Mouse (Mus musculus): ENCODE measurements around the gene Gm47289. TPM values are rescaled to one million over a fixed set of nuclear protein-coding genes. Genes with fewer than 3 reads are reported as not detected.

Gm47289 gene
- total RNA-seq, 1 experiment, result not detected

- TF ChIP-seq HCFC1 (IDR thresholded peaks at IDR 0.05; ENCODE audit: borderline replicate concordance, insufficient read depth, low read length), result no peak
- TF ChIP-seq CHD2 (IDR thresholded peaks at IDR 0.05; ENCODE audit: low read depth, low read length), result no peak
- no peak for TF ChIP-seq ZNF384 (IDR thresholded peaks at IDR 0.05; ENCODE audit: low read depth, low read length)
- no peak for DNase-seq (ENCODE audit: low read depth, low spot score)
Measured at GRCm38 (mm10) chr9:119206666-119207065, 47.7 kb downstream of the Gm47289 start.

GRCm38 (mm10) chr9:119207113-119207512 is 48.2 kb downstream of the Gm47289 start:
- in situ Hi-C loops (cut with MboI; ENCODE audit: low sequenced_read_pairs in 2 of 2, unreplicated experiment in 2 of 2), result no loop called here
- Histone ChIP-seq H3K9me3 (ENCODE audit: control insufficient read depth, insufficient read depth, low read depth, low read length) (no peaks in the 10 kb centered on the region), H3K36me3 (ENCODE audit: control insufficient read depth, insufficient read depth, low read length, poor library complexity, severe bottlenecking) (no peaks in the 10 kb centered on the region), H3K9ac (ENCODE audit: insufficient read depth, low read depth, low read length, poor library complexity, severe bottlenecking) (no peak overlapping the region), H3K4me1 (ENCODE audit: control insufficient read depth in 2 of 2, insufficient read depth in 2 of 2, low read length in 2 of 2, poor library complexity in 1 of 2) (no peaks in the 10 kb centered on the region), H3K27ac (ENCODE audit: insufficient read depth, low read depth, low read length, poor library complexity, severe bottlenecking) (no peak overlapping the region), H3K4me3 (ENCODE audit: insufficient read depth in 1 of 2, low read depth in 1 of 2, low read length in 2 of 2, poor library complexity in 1 of 2, severe bottlenecking in 1 of 2) (no peak overlapping the region)
- TF ChIP-seq MAFK (IDR thresholded peaks at IDR 0.05; ENCODE audit: insufficient read depth, low read depth, low read length), result no peak
- TF ChIP-seq HCFC1 (IDR thresholded peaks at IDR 0.05; ENCODE audit: borderline replicate concordance, insufficient read depth, low read length), result no peak
- TF ChIP-seq CHD2 (IDR thresholded peaks at IDR 0.05; ENCODE audit: low read depth, low read length), result no peak
- TF ChIP-seq ZC3H11A (IDR thresholded peaks at IDR 0.05; ENCODE audit: borderline replicate concordance, low read depth, low read length), result no peak
- no peak for TF ChIP-seq ZNF384 (IDR thresholded peaks at IDR 0.05; ENCODE audit: low read depth, low read length)
- no peak for DNase-seq (ENCODE audit: low read depth, low spot score)

More at GRCm38 (mm10) chr9:119206666-119207065, 47.7 kb downstream of the Gm47289 start:
- no peak overlapping the region for H3K9ac ChIP-seq (ENCODE audit: insufficient read depth, low read depth, low read length, poor library complexity, severe bottlenecking)
- H3K36me3 ChIP-seq (ENCODE audit: control insufficient read depth, insufficient read depth, low read length, poor library complexity, severe bottlenecking), result no peaks in the 10 kb centered on the region
- no peak overlapping the region for H3K27ac ChIP-seq (ENCODE audit: insufficient read depth, low read depth, low read length, poor library complexity, severe bottlenecking)
- no peaks in the 10 kb centered on the region for H3K4me1 ChIP-seq (ENCODE audit: control insufficient read depth in 2 of 2, insufficient read depth in 2 of 2, low read length in 2 of 2, poor library complexity in 1 of 2)
- H3K9me3 ChIP-seq (ENCODE audit: control insufficient read depth, insufficient read depth, low read depth, low read length), result no peaks in the 10 kb centered on the region
- no peak overlapping the region for H3K4me3 ChIP-seq (ENCODE audit: insufficient read depth in 1 of 2, low read depth in 1 of 2, low read length in 2 of 2, poor library complexity in 1 of 2, severe bottlenecking in 1 of 2)
- in situ Hi-C loops (cut with MboI; ENCODE audit: low sequenced_read_pairs in 2 of 2, unreplicated experiment in 2 of 2), result no loop called here

- no peak within 1 kb of the TSS for H3K9ac ChIP-seq (ENCODE audit: insufficient read depth, low read depth, low read length, poor library complexity, severe bottlenecking)
- in situ Hi-C loops (cut with MboI; ENCODE audit: low sequenced_read_pairs in 2 of 2, unreplicated experiment in 2 of 2), result no loop called here
- no peaks in the 10 kb centered on the region for H3K9me3 ChIP-seq (ENCODE audit: control insufficient read depth, insufficient read depth, low read depth, low read length)
Measured at GRCm38 (mm10) chr9:119208998-119209397, 50.0 kb downstream of the Gm47289 start, which contains the start of gene Slc22a13. TSS of gene Slc22a13 (minus strand) at chr9:119209098.

More at GRCm38 (mm10) chr9:119208998-119209397, 50.0 kb downstream of the Gm47289 start, which contains the start of gene Slc22a13:
- H3K27ac ChIP-seq (ENCODE audit: insufficient read depth, low read depth, low read length, poor library complexity, severe bottlenecking), result no peak within 1 kb of the TSS
- H3K36me3 ChIP-seq (ENCODE audit: control insufficient read depth, insufficient read depth, low read length, poor library complexity, severe bottlenecking), result no peaks in the 10 kb centered on the region
- DNase-seq (ENCODE audit: low read depth, low spot score), result no peak
- no peaks in the 10 kb centered on the region for H3K4me1 ChIP-seq (ENCODE audit: control insufficient read depth in 2 of 2, insufficient read depth in 2 of 2, low read length in 2 of 2, poor library complexity in 1 of 2)
- no peak within 1 kb of the TSS for H3K4me3 ChIP-seq (ENCODE audit: insufficient read depth in 1 of 2, low read depth in 1 of 2, low read length in 2 of 2, poor library complexity in 1 of 2, severe bottlenecking in 1 of 2)
- TF ChIP-seq ZC3H11A (IDR thresholded peaks at IDR 0.05; ENCODE audit: borderline replicate concordance, low read depth, low read length), result no peak
- no peak for TF ChIP-seq CHD2 (IDR thresholded peaks at IDR 0.05; ENCODE audit: low read depth, low read length)

Other genes starting within 250 kb of the Gm47289 start
- 2.9 and 3.3 TPM in 2 replicates for gene Ctdspl, start 232.7 kb upstream of the Gm47289 start, total RNA-seq (2012; rRNA removed)
- gene Vill, start 106.4 kb upstream of the Gm47289 start, total RNA-seq (2012; rRNA removed), result 27.5 and 32.7 TPM in 2 replicates
- gene Plcd1, start 65.7 kb upstream of the Gm47289 start, total RNA-seq (2012; rRNA removed), result 13.1 and 15.3 TPM in 2 replicates
- 1.2 and 3.7 TPM in 2 replicates for gene Dlec1, start 56.7 kb upstream of the Gm47289 start, total RNA-seq (2012; rRNA removed)
- 3.0 and 6.8 TPM in 2 replicates for gene Acaa1b, start 2.1 kb upstream of the Gm47289 start, total RNA-seq (2012; rRNA removed)
- 0.13 TPM in 1 of 2 replicates, not detected in the other for gene Slc22a13, start 49.9 kb downstream of the Gm47289 start, total RNA-seq (2012; rRNA removed)
- gene Oxsr1, start 163.3 kb downstream of the Gm47289 start, total RNA-seq (2012; rRNA removed), result 52.1 and 53.1 TPM in 2 replicates
- gene Acaa1a, start 180.5 kb downstream of the Gm47289 start, total RNA-seq (2012; rRNA removed), result 54.9 and 58.2 TPM in 2 replicates
- gene Myd88, start 182.2 kb downstream of the Gm47289 start, total RNA-seq (2012; rRNA removed), result 4.2 and 5.4 TPM in 2 replicates
- gene Xylb, start 198.2 kb downstream of the Gm47289 start, total RNA-seq (2012; rRNA removed), result 3.7 and 6.7 TPM in 2 replicates
- gene Slc22a14, start 206.4 kb downstream of the Gm47289 start, total RNA-seq (2012; rRNA removed), result 0.45 and 1.1 TPM in 2 replicates
- gene Acvr2b, start 243.0 kb downstream of the Gm47289 start, total RNA-seq (2012; rRNA removed), result 29.8 and 57.1 TPM in 2 replicates